Mouse (Mus musculus) embryonic fibroblast, embryonic 13.5 days (primary cell): ENCODE results near the gene Bcar3. TPM values are rescaled to one million over a fixed set of nuclear protein-coding genes. Genes with fewer than 3 reads are reported as not detected.

Experiments
- H3K27ac ChIP-seq: 2 replicates; pipeline ENCODE4 v1.5.1; 2012; ENCODE audit warnings: low read length, control low read depth, inconsistent platforms; ENCODE audit not compliant: insufficient read depth
- H3K4me1 ChIP-seq: 2 replicates; pipeline ENCODE4 v1.6.1; 2011; ENCODE audit warnings: low read length; ENCODE audit not compliant: control insufficient read depth, insufficient read depth
- H3K4me3 ChIP-seq: 2 replicates; pipeline ENCODE4 v1.5.1; 2011; ENCODE audit warnings: mild to moderate bottlenecking, control low read depth, low read length; ENCODE audit not compliant: insufficient read depth
- CTCF ChIP-seq: IDR thresholded peaks from 2 replicates; pipeline ENCODE4 v1.5.1; 2011; ENCODE audit warnings: mild to moderate bottlenecking, control low read depth, low read length, moderate library complexity, borderline replicate concordance; ENCODE audit not compliant: insufficient read depth
- POLR2A ChIP-seq: IDR thresholded peaks from 2 replicates; pipeline ENCODE4 v1.6.1; 2011; ENCODE audit warnings: low read depth, mild to moderate bottlenecking, control low read depth, low read length, moderate library complexity
- polyA plus RNA-seq: library from polyadenylated mRNA; stranded (reverse); fragments of >200 nt; gene quantifications from 2 replicates; pipeline ENCODE4 v1.2.4, GENCODE M21; 2011; ENCODE audit warnings: low read depth; ENCODE audit not compliant: missing spikeins, insufficient read length

Gene Bcar3
- polyA plus RNA-seq, 1 experiment: 4.2 TPM

GRCm38 (mm10) chr3:122485699-122486098 lies 191.8 kb downstream of the Bcar3 start:
- no peak for TF ChIP-seq POLR2A
- no peak for TF ChIP-seq CTCF
- Histone ChIP-seq H3K4me3 (no peak overlapping the region), H3K4me1 (peaks cover 20% of the 10 kb centered on the region), H3K27ac (no peak overlapping the region)

GRCm38 (mm10) chr3:122486193-122486592 lies 192.3 kb downstream of the Bcar3 start:
- Histone ChIP-seq H3K27ac (no peak overlapping the region), H3K4me1 (peaks cover 20% of the 10 kb centered on the region), H3K4me3 (no peak overlapping the region)
- TF ChIP-seq CTCF (no peak), POLR2A (no peak)

GRCm38 (mm10) chr3:122488051-122488754 lies 194.3 kb downstream of the Bcar3 start:
- Histone ChIP-seq H3K4me1 (peaks cover 9% of the 10 kb centered on the region), H3K27ac (peak overlapping the region; percentile 76), H3K4me3 (no peak overlapping the region)
- TF ChIP-seq POLR2A (no peak), CTCF (no peak)

- no peak overlapping the region for H3K27ac ChIP-seq
- H3K4me1 ChIP-seq: peaks cover 10% of the 10 kb centered on the region; the same call in 1 of the 2 replicates
- no peak overlapping the region for H3K4me3 ChIP-seq
- no peak for TF ChIP-seq CTCF
- TF ChIP-seq POLR2A: no peak
These were observed 196.6 kb downstream of the Bcar3 start for GRCm38 (mm10) chr3:122490574-122490973.

GRCm38 (mm10) chr3:122492006-122492405 lies 198.1 kb downstream of the Bcar3 start:
- H3K4me1 ChIP-seq: peaks cover 10% of the 10 kb centered on the region; the same call in 1 of the 2 replicates
- no peak overlapping the region for H3K27ac ChIP-seq
- H3K4me3 ChIP-seq: no peak overlapping the region
- TF ChIP-seq CTCF (no peak), POLR2A (no peak)

GRCm38 (mm10) chr3:122492872-122493615 lies 199.1 kb downstream of the Bcar3 start:
- Histone ChIP-seq H3K4me3 (no peak overlapping the region), H3K27ac (no peak overlapping the region), H3K4me1 (peaks cover 6% of the 10 kb centered on the region; the same call in 1 of the 2 replicates)
- no peak for TF ChIP-seq POLR2A
- no peak for TF ChIP-seq CTCF

- peak overlapping the region; percentile 42 for H3K27ac ChIP-seq
- H3K4me1 ChIP-seq: peaks cover 12% of the 10 kb centered on the region; the same call in 1 of the 2 replicates
- H3K4me3 ChIP-seq: no peak overlapping the region
- TF ChIP-seq POLR2A (no peak), CTCF (no peak)
These were observed 200.8 kb downstream of the Bcar3 start for GRCm38 (mm10) chr3:122494764-122495163.

- peaks cover 12% of the 10 kb centered on the region; the same call in 1 of the 2 replicates for H3K4me1 ChIP-seq
- no peak for TF ChIP-seq POLR2A
- no peak for TF ChIP-seq CTCF
- H3K27ac ChIP-seq: no peak overlapping the region
- no peak overlapping the region for H3K4me3 ChIP-seq
These were observed 203.9 kb downstream of the Bcar3 start for GRCm38 (mm10) chr3:122497871-122498270.

GRCm38 (mm10) chr3:122498528-122498927 lies 204.6 kb downstream of the Bcar3 start:
- no peak for TF ChIP-seq CTCF
- TF ChIP-seq POLR2A: no peak
- Histone ChIP-seq H3K4me3 (no peak overlapping the region), H3K4me1 (peaks cover 12% of the 10 kb centered on the region; the same call in 1 of the 2 replicates), H3K27ac (peak overlapping the region; percentile 12; the same call in 1 of the 2 replicates)

GRCm38 (mm10) chr3:122499647-122500046 lies 205.7 kb downstream of the Bcar3 start:
- TF ChIP-seq CTCF: no peak
- no peak for TF ChIP-seq POLR2A
- Histone ChIP-seq H3K4me1 (peaks cover 9% of the 10 kb centered on the region; the same call in 1 of the 2 replicates), H3K4me3 (no peak overlapping the region), H3K27ac (no peak overlapping the region)
